Mouse (Mus musculus): Measurements from ENCODE around the gene Hmx2. TPM values are rescaled to one million over a fixed set of nuclear protein-coding genes. Genes with fewer than 3 reads are reported as not detected.

Gene Hmx2
- polyA plus RNA-seq, 1 experiment = not detected

DNA sequence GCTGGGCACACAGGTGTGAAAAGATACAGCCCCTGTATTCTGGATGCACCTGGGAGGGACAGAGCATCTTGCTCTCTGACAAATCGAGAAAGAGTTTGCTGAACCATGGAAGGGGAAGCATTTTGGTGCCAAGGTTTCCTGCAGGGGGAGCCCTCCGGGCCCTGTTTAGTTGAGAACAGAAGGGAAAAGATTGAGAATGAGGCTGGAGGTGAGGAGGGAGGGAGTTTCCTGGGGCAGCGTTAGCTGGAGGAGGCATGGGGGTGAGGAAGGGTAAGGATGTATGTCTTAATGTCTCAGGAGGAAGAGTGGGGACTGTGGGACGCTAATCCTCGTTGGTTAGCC, 49.9 kb downstream of the Hmx2 start:
- Histone ChIP-seq H3K27ac (ENCODE audit: insufficient read depth, low read depth, low read length) (no peak overlapping the region), H3K4me1 (ENCODE audit: control insufficient read depth, insufficient read depth, low read length) (no peaks in the 10 kb centered on the region), H3K4me3 (ENCODE audit: insufficient read depth, low read length) (no peak overlapping the region)
- TF ChIP-seq CTCF (IDR thresholded peaks at IDR 0.05; ENCODE audit: low read depth, low read length) (0 out of 2 replicates have a peak, but pooled peaks have one; percentile 16), POLR2A (IDR thresholded peaks at IDR 0.05; ENCODE audit: borderline replicate concordance, low read depth, low read length) (no peak)

DNA sequence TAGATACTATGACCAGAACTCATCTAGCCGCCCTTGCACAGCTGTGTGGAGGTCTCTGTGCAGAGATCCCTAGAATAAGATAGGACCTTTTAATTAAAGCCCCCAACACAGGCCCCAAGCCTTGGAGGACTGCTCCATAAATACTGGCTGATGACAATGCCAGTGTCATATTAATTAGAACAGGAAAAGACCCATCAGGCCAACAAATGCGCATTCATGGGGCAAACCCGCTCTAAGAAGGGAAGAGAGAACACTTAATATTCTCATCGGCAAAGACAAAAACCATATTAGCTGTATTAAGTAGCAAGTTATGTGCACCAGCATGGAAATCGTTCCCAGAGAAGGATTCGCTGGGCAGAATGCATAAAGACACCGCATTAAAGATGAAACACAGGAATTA, 53.5 kb downstream of the Hmx2 start:
- TF ChIP-seq POLR2A (IDR thresholded peaks at IDR 0.05; ENCODE audit: borderline replicate concordance, low read depth, low read length) (no peak), CTCF (IDR thresholded peaks at IDR 0.05; ENCODE audit: low read depth, low read length) (no peak)
- H3K27ac ChIP-seq (ENCODE audit: insufficient read depth, low read depth, low read length) = no peak overlapping the region
- no peak overlapping the region for H3K4me3 ChIP-seq (ENCODE audit: insufficient read depth, low read length)
- no peaks in the 10 kb centered on the region for H3K4me1 ChIP-seq (ENCODE audit: control insufficient read depth, insufficient read depth, low read length)

DNA sequence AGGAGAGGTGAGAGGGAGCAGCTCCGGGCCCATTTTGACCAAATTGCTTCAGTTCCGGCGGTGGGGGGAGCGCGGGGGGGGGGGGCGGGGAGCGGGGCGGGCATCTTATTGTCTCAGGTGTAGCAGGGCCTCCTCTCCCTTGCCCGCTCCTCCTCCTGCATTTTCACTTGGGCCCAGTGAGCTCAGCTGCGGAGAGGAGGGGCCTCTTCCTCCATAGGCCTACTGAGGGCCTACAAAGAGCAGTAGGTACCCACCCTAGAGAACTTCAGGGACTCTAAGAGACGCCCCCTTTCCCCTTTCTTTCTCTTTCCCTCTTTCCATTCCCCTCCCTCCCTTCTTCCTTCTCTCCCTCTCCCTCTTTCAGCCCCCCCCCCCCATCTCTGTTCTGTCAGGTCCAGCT, 54.6 kb downstream of the Hmx2 start:
- no peak overlapping the region for H3K27ac ChIP-seq (ENCODE audit: insufficient read depth, low read depth, low read length)
- H3K4me1 ChIP-seq (ENCODE audit: control insufficient read depth, insufficient read depth, low read length) = no peaks in the 10 kb centered on the region
- no peak overlapping the region for H3K4me3 ChIP-seq (ENCODE audit: insufficient read depth, low read length)
- TF ChIP-seq POLR2A (IDR thresholded peaks at IDR 0.05; ENCODE audit: borderline replicate concordance, low read depth, low read length) (no peak), CTCF (IDR thresholded peaks at IDR 0.05; ENCODE audit: low read depth, low read length) (no peak)

DNA sequence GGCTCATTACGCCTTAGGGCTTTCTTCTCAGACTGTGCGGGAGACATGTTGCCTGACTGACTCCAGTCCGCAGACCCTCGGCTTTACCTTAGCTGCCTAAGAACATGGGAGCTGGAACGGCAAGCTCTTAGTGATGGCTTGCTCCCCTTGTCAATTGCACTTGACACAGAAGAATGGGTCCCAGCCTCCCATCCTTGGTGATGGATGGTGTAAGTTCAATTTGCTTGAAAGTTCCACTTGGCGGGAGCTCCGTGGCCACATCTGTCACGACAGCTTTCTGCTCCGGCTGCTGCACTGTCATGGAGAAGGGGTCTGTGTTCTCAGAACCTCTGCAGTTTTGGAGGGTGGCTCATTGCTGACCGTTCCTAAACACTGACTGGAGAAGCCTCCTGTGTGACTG, 56.4 kb downstream of the Hmx2 start:
- Histone ChIP-seq H3K4me3 (ENCODE audit: insufficient read depth, low read length) (no peak overlapping the region), H3K27ac (ENCODE audit: insufficient read depth, low read depth, low read length) (no peak overlapping the region), H3K4me1 (ENCODE audit: control insufficient read depth, insufficient read depth, low read length) (no peaks in the 10 kb centered on the region)
- TF ChIP-seq POLR2A (IDR thresholded peaks at IDR 0.05; ENCODE audit: borderline replicate concordance, low read depth, low read length) (no peak), CTCF (IDR thresholded peaks at IDR 0.05; ENCODE audit: low read depth, low read length) (no peak)

DNA sequence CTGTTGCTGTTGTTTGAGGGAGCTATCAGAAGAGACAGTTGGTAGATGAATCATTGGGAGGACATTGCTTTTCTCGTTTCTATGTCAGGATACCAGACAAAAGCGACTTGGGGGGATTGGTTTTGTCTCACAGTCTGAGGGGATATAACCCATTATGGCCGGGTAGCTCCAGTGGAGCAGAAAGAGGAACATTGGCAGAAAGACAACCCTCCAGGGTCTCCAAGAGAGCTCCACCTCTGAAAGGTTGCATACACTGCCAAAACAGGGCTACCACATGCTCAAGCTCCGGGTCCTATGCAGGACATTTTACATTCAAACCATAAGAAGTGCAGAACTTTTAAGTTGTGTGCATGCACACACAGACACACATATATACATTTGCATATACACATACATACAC, 56.9 kb downstream of the Hmx2 start:
- Histone ChIP-seq H3K27ac (ENCODE audit: insufficient read depth, low read depth, low read length) (no peak overlapping the region), H3K4me3 (ENCODE audit: insufficient read depth, low read length) (no peak overlapping the region), H3K4me1 (ENCODE audit: control insufficient read depth, insufficient read depth, low read length) (no peaks in the 10 kb centered on the region)
- TF ChIP-seq POLR2A (IDR thresholded peaks at IDR 0.05; ENCODE audit: borderline replicate concordance, low read depth, low read length) (no peak), CTCF (IDR thresholded peaks at IDR 0.05; ENCODE audit: low read depth, low read length) (no peak)

Other genes starting within 250 kb of the Hmx2 start
- not detected in 2 replicates for gene Cuzd1, start 226.5 kb upstream of the Hmx2 start, polyA plus RNA-seq (2012; ENCODE audit: insufficient read depth, insufficient read length, missing spikeins)
- not detected in 2 replicates for gene Fam24b, start 219.3 kb upstream of the Hmx2 start, polyA plus RNA-seq (2012; ENCODE audit: insufficient read depth, insufficient read length, missing spikeins)
- gene Fam24a, start 214.9 kb upstream of the Hmx2 start, polyA plus RNA-seq (2012; ENCODE audit: insufficient read depth, insufficient read length, missing spikeins) = not detected in 2 replicates
- gene 2310057M21Rik, start 186.0 kb upstream of the Hmx2 start, polyA plus RNA-seq (2012; ENCODE audit: insufficient read depth, insufficient read length, missing spikeins) = 8.2 and 9.4 TPM in 2 replicates
- 19.7 and 22.4 TPM in 2 replicates for gene Pstk, start 177.6 kb upstream of the Hmx2 start, polyA plus RNA-seq (2012; ENCODE audit: insufficient read depth, insufficient read length, missing spikeins)
- 17.3 and 20.7 TPM in 2 replicates for gene Ikzf5, start 138.3 kb upstream of the Hmx2 start, polyA plus RNA-seq (2012; ENCODE audit: insufficient read depth, insufficient read length, missing spikeins)
- gene Acadsb, start 138.2 kb upstream of the Hmx2 start, polyA plus RNA-seq (2012; ENCODE audit: insufficient read depth, insufficient read length, missing spikeins) = 54.9 and 61.0 TPM in 2 replicates
- not detected in 2 replicates for gene Hmx3, start 5.9 kb upstream of the Hmx2 start, polyA plus RNA-seq (2012; ENCODE audit: insufficient read depth, insufficient read length, missing spikeins)
- 80.4 and 88.3 TPM in 2 replicates for gene Bub3, start 11.4 kb downstream of the Hmx2 start, polyA plus RNA-seq (2012; ENCODE audit: insufficient read depth, insufficient read length, missing spikeins)

Data from bone marrow macrophage, adult 2 months (primary cell).